Mouse (Mus musculus) hematopoietic stem cell, adult 5-6 weeks (primary cell): ENCODE data around the gene Fam229b. TPM values are rescaled to one million over a fixed set of nuclear protein-coding genes. Genes with fewer than 3 reads are reported as not detected.

Source experiments
- ATAC-seq, 2 experiments: fragments of 125-278 bp in 1 of 2; replicated peaks in 1 of 2; 2 replicates each; pipeline ENCODE4 v1.8.0; 2016 to 2017; ENCODE audit warnings: inconsistent platforms in 2 of 2, mild to moderate bottlenecking in 2 of 2, moderate number of reproducible peaks in 2 of 2, low read depth in 1 of 2, moderate TSS enrichment in 1 of 2; ENCODE audit not compliant: low FRiP score in 2 of 2, poor library complexity in 2 of 2, severe bottlenecking in 2 of 2, insufficient read depth in 1 of 2, low TSS enrichment in 1 of 2
- total RNA-seq: library from RNA; stranded (forward); fragments of 172-1452, 232-1000 nt; gene quantifications from 2 replicates; pipeline ENCODE4 v1.2.3, GENCODE M21; 2017

Fam229b gene
- total RNA-seq, result 0.35 and 4.9 TPM in 2 replicates

GRCm38 (mm10) chr10:39133462-39134310 is at the start of gene Fam229b, which contains the start of gene Tube1:
Gene Fam229b, minus strand, starts transcription at chr10:39133914.
Gene Tube1, plus strand, starts transcription at chr10:39133976.
- ATAC-seq, result peak; percentile 94 to 97

- no peak for ATAC-seq
Observed at GRCm38 (mm10) chr10:39176981-39177380, 43.3 kb upstream of the Fam229b start.

- no peak for ATAC-seq
Observed at GRCm38 (mm10) chr10:39173077-39173476, 39.4 kb upstream of the Fam229b start.

- no peak for ATAC-seq
Observed at GRCm38 (mm10) chr10:39172540-39172931, 38.8 kb upstream of the Fam229b start.

GRCm38 (mm10) chr10:39171603-39172539 is 38.2 kb upstream of the Fam229b start:
- ATAC-seq, result peak; percentile 60 to 67; a peak in 3 of 4 replicates

- peak; percentile 87 for ATAC-seq
Observed at GRCm38 (mm10) chr10:39171134-39171533, 37.4 kb upstream of the Fam229b start.

GRCm38 (mm10) chr10:39170706-39171105 is 37.0 kb upstream of the Fam229b start:
- no peak; a peak in 1 of 4 replicates for ATAC-seq

GRCm38 (mm10) chr10:39170181-39170580 is 36.5 kb upstream of the Fam229b start:
- peak; percentile 21 to 33; a peak in 3 of 4 replicates for ATAC-seq

- no peak for ATAC-seq
Observed at GRCm38 (mm10) chr10:39169642-39170041, 35.9 kb upstream of the Fam229b start.

GRCm38 (mm10) chr10:39167611-39168010 is 33.9 kb upstream of the Fam229b start:
- ATAC-seq, result no peak

GRCm38 (mm10) chr10:39165632-39166115 is 32.0 kb upstream of the Fam229b start:
- ATAC-seq, result no peak

GRCm38 (mm10) chr10:39163694-39164093 is 30.0 kb upstream of the Fam229b start, which contains the start of gene Ccn6:
Gene Ccn6, minus strand, starts transcription at chr10:39163794.
- ATAC-seq, result no peak

- no peak for ATAC-seq
Observed at GRCm38 (mm10) chr10:39162666-39163484, 29.2 kb upstream of the Fam229b start.

GRCm38 (mm10) chr10:39161406-39161805 is 27.7 kb upstream of the Fam229b start:
- peak; percentile 17 to 20; a peak in 1 of 4 replicates for ATAC-seq

GRCm38 (mm10) chr10:39158306-39158705 is 24.6 kb upstream of the Fam229b start:
- ATAC-seq, result no peak

- ATAC-seq, result no peak
Observed at GRCm38 (mm10) chr10:39157321-39157720, 23.6 kb upstream of the Fam229b start.

GRCm38 (mm10) chr10:39156719-39157118 is 23.0 kb upstream of the Fam229b start:
- ATAC-seq, result no peak
